Mouse (Mus musculus) G1E-ER4 (cell line): ENCODE results near the gene Nusap1. TPM values are rescaled to one million over a fixed set of nuclear protein-coding genes. Genes with fewer than 3 reads are reported as not detected.

Experiments
- GATA1 ChIP-seq: IDR thresholded peaks from one replicate; pipeline ENCODE4 v1.8.0; 2012; ENCODE audit warnings: low read length, inconsistent platforms
- polyA plus RNA-seq: library from polyadenylated mRNA; stranded (reverse); fragments of >175 nt; gene quantifications from 2 replicates; pipeline ENCODE4 v1.2.3, GENCODE M21; 2012

Nusap1 gene
- polyA plus RNA-seq, 1 experiment, result 1.9 TPM

DNA sequence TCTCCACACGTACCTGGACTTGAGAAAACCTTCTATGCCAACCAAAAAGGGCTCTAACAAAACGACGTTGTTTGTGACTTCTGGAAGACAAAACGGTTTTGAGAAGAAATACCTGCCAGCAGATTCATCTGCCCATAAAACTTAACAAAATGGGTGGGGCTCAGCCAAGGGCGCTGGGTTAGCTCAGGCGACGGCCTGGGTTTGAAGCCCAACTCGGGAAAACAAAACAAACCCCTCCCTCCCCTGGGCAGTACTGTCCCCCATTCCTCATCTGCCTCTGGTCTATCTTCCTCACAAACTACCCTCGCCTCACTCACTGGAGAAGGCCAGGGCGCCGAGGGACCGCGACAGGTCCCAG, 278 bp upstream of the Nusap1 start:
- no peak for TF ChIP-seq GATA1

- TF ChIP-seq GATA1, result no peak
These were observed 3.2 kb downstream of the Nusap1 start for GRCm38 (mm10) chr2:119621302-119621701.

DNA sequence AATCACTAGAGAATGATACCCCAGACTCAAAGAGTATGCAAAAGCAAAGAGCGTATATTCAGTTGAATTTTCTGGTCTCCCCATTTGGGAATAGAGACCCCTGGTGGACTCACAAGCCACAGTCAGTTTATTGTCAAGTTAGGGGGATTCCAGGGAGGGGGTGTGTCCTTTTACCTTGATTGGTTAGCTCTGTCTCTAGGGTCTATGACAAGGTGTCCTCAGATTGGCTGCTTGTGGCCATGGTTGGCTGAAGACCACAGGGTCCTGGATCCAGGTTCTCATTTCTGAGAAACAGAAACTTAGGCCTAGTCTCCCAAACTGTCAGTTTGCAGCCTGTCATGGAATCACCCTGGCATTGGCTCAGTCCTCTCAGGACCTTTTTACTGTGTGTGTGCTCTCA, 18.7 kb downstream of the Nusap1 start:
- no peak for TF ChIP-seq GATA1

- TF ChIP-seq GATA1, result no peak
These were observed 23.3 kb downstream of the Nusap1 start for GRCm38 (mm10) chr2:119641214-119641912.

- TF ChIP-seq GATA1, result no peak
These were observed 26.2 kb downstream of the Nusap1 start for GRCm38 (mm10) chr2:119644254-119644653.

GRCm38 (mm10) chr2:119662220-119663182, 44.4 kb downstream of the Nusap1 start, which contains the start of gene Ndufaf1:
Gene Ndufaf1, minus strand, starts transcription at chr2:119662827.
- TF ChIP-seq GATA1, result no peak

DNA sequence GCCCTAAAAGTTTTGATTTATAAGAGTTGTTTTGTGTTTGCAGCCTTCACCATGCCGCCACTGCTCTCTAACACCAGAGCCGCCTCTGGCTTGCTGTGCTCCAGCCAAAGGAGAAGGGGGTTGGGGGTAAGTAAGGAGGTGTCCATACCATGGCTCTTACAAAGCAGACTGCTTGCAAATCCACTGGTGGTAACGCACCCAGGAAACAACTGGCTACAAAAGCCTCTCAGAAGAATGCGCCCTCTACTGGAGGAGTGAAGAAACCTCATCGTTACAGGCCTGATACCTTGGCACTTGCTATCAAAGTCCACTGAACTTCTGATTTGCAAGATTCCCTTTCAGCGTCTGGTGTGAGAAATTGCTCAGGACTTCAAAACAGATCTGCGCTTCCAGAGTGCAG, 50.9 kb downstream of the Nusap1 start:
- no peak for TF ChIP-seq GATA1

DNA sequence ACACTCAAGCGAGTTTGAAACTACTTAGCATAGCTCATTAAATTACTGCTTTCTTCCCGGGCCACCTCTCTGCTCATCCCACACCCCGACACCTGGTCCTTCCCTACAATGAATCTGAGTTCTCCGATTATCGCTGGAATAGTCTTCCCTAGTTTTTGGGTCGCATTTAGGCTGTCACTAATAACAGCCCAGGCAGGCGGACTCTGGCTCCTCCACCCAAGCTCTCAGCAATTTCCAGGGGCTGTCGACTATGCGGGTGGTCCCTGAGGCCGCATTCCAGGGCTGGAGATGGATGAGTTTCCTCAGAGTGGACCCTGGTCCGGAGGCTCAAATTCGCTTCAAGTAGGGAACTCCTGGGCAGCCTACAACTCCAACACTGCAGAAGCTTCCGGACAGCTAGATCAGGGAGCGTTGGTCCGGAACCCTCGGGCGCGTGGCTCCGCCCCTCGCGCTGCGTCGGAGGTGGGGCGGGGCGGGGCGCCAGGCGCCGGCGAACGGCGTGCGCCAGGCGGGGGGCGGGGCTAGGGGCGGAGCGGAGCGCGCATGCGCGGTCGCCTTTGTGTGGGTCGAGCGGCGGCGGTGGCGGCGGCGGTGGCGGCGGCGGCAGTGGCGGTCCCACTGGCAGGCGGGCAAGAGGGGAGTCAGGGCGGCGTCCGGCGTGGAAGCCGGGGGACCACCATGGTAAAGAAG, 56.6 kb downstream of the Nusap1 start, which contains the start of gene Rtf1:
Rtf1 (plus strand) TSS at position 544 of the 690 bp plus-strand sequence.
- no peak for TF ChIP-seq GATA1

- TF ChIP-seq GATA1, result no peak
These were observed 57.2 kb downstream of the Nusap1 start for GRCm38 (mm10) chr2:119675215-119675784.

GRCm38 (mm10) chr2:119675831-119676230, 57.7 kb downstream of the Nusap1 start:
- TF ChIP-seq GATA1, result no peak

- no peak for TF ChIP-seq GATA1
These were observed 65.6 kb downstream of the Nusap1 start for GRCm38 (mm10) chr2:119683706-119684105.

- TF ChIP-seq GATA1, result no peak
These were observed 74.1 kb downstream of the Nusap1 start for GRCm38 (mm10) chr2:119692003-119692701.

DNA sequence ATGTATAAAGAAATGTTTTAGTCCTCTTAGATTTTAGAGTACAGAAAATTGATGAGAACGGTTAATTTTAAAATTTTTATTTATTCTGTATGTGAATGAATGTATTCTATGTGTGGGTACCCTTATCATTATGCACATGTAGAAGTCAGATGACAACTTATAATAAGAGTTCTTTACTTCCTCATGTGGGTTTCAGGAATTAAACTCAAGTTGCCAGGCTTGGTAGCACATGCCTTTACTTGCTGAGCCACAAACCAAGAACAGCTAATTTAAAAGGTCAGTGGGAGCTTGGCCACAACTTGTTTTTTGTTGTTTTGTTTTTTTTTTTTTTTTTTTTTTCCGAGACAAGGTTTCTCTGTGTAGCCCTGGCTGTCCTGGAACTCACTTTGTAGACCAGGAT, 76.7 kb downstream of the Nusap1 start:
- no peak for TF ChIP-seq GATA1

DNA sequence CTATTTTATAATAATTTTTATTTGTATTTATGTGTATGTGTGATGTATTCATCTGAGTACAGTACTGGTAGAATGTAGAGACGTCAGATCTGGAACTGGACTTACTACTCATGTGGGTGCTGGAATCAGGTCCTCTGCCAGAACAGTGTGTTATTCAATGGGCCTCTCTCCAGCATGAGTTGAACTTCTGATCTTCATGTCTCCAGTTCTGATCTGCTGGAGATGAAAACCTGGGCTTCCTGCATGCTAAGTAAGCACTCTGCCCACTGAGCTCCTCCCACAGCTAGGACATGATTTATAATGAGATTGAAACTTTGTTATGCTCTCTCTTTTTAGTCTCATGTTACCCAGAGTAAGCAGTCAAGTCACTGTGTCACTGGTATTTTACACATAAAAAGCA, 78.0 kb downstream of the Nusap1 start:
- TF ChIP-seq GATA1, result no peak

GRCm38 (mm10) chr2:119698472-119698871, 80.4 kb downstream of the Nusap1 start:
- TF ChIP-seq GATA1, result no peak
